Mouse (Mus musculus): ENCODE measurements around the gene Fam3b. TPM values are rescaled to one million over a fixed set of nuclear protein-coding genes. Genes with fewer than 3 reads are reported as not detected.

Gene Fam3b
- polyA plus RNA-seq, 1 experiment from 2014 or later, result not detected

GRCm38 (mm10) chr16:97421671-97422070, 92.9 kb downstream of the Fam3b start:
- H3K79me2 ChIP-seq (ENCODE audit: inconsistent target), result no peaks in the 10 kb centered on the region
- H3K36me3 ChIP-seq (ENCODE audit: inconsistent target), result no peaks in the 10 kb centered on the region
- no peak overlapping the region for H3K27ac ChIP-seq
- H3K4me3 ChIP-seq (ENCODE audit: inconsistent target), result no peak overlapping the region
- WGBS (ENCODE audit: missing documents), result 95% methylated on average over 6 of the region's 6 CpGs

Other genes starting within 250 kb of the Fam3b start
- gene Bace2, start 158.1 kb downstream of the Fam3b start, polyA plus RNA-seq (2018), result not detected in 3 replicates
- gene Mx1, start 51.9 kb downstream of the Fam3b start, polyA plus RNA-seq (2018), result 37.1 to 163 TPM (median 40.9 TPM) in 3 replicates
- not detected in 3 replicates for gene Tmprss2, start 96.4 kb upstream of the Fam3b start, polyA plus RNA-seq (2018)
- not detected in 3 replicates for gene Ripk4, start 249.0 kb upstream of the Fam3b start, polyA plus RNA-seq (2018)

Measured in macrophage (primary cell).